Mouse (Mus musculus) embryonic facial prominence, embryonic 12.5 days (tissue): Measurements from ENCODE around the gene Sds. TPM values are rescaled to one million over a fixed set of nuclear protein-coding genes. Genes with fewer than 3 reads are reported as not detected.

Source experiments
- ATAC-seq: fragments of 200-750 bp; cut with Nextera tagmentation; 2 replicates; pipeline ENCODE4 v1.8.0; 2017; ENCODE audit not compliant: insufficient number of reproducible peaks, insufficient read depth, low FRiP score, low TSS enrichment
- H3K27ac ChIP-seq: fragments of 300-500 bp; sonication (generic); 2 replicates; pipeline ENCODE4 v1.5.1; 2016; ENCODE audit warnings: mild to moderate bottlenecking
- H3K27me3 ChIP-seq: fragments of 300-500 bp; sonication (generic); 2 replicates; pipeline ENCODE4 v1.6.1; 2016; ENCODE audit warnings: mild to moderate bottlenecking, moderate library complexity
- H3K36me3 ChIP-seq: fragments of 300-500 bp; sonication (generic); 2 replicates; pipeline ENCODE4 v1.6.1; 2016; ENCODE audit warnings: mild to moderate bottlenecking
- H3K4me1 ChIP-seq: fragments of 300-500 bp; sonication (generic); 2 replicates; pipeline ENCODE4 v1.6.1; 2016
- H3K4me2 ChIP-seq: fragments of 300-500 bp; sonication (generic); replicated peaks from 2 replicates; pipeline ENCODE4 v1.6.1; 2016; ENCODE audit warnings: mild to moderate bottlenecking, moderate library complexity
- H3K4me3 ChIP-seq: fragments of 300-500 bp; sonication (generic); 2 replicates; pipeline ENCODE4 v1.5.1; 2016; ENCODE audit warnings: mild to moderate bottlenecking
- H3K9ac ChIP-seq: fragments of 300-500 bp; sonication (generic); 2 replicates; pipeline ENCODE4 v1.6.1; 2016; ENCODE audit warnings: mild to moderate bottlenecking, moderate library complexity
- H3K9me3 ChIP-seq: fragments of 300-500 bp; sonication (generic); 2 replicates; pipeline ENCODE4 v1.6.1; 2016; ENCODE audit warnings: mild to moderate bottlenecking, moderate library complexity
- WGBS: fragments of 180-500 bp; shearing (Covaris S2); methylation state at CpG from one replicate; pipeline ENCODE4 v1.1.7; 2016; 5-methylcytosine and 5-hydroxymethylcytosine counted together
- polyA plus RNA-seq: library from polyadenylated mRNA; unstranded; fragments of >200 nt; fragmentation: Nextera tagmentation; extraction: Ambion mirVana; gene quantifications from 2 replicates; pipeline ENCODE4 v1.2.1, GENCODE M21; 2016

The Sds gene
- not detected in 2 replicates for polyA plus RNA-seq

- Histone ChIP-seq H3K4me1 (no peaks in the 10 kb centered on the region), H3K9me3 (no peaks in the 10 kb centered on the region), H3K36me3 (no peaks in the 10 kb centered on the region), H3K27me3 (peaks cover 3% of the 10 kb centered on the region; the same call in 1 of the 2 replicates), H3K4me2 (no peak within 1 kb of the TSS), H3K4me3 (no peak within 1 kb of the TSS), H3K9ac (no peak within 1 kb of the TSS), H3K27ac (no peak within 1 kb of the TSS)
- WGBS: 15% methylated on average over 13 of the region's 13 CpGs
- no peak for ATAC-seq
These were observed at the start of gene Sds for GRCm38 (mm10) chr5:120476296-120476695. TSS of gene Sds (plus strand) at chr5:120476526.

- peaks cover 99% of the 10 kb centered on the region for H3K27me3 ChIP-seq
- WGBS: under 1% methylated on average over 10 of the region's 10 CpGs
- no peak overlapping the region for H3K9ac ChIP-seq
- ATAC-seq: no peak
- H3K4me1 ChIP-seq: peaks cover 2% of the 10 kb centered on the region; the same call in 1 of the 2 replicates
- no peak overlapping the region for H3K4me3 ChIP-seq
- no peak overlapping the region for H3K27ac ChIP-seq
- no peaks in the 10 kb centered on the region for H3K36me3 ChIP-seq
- no peak overlapping the region for H3K4me2 ChIP-seq
- no peaks in the 10 kb centered on the region for H3K9me3 ChIP-seq
These were observed 49.8 kb upstream of the Sds start for GRCm38 (mm10) chr5:120426572-120426971.

- no peak overlapping the region for H3K4me3 ChIP-seq
- no peak overlapping the region for H3K27ac ChIP-seq
- no peak overlapping the region for H3K4me2 ChIP-seq
- no peak overlapping the region for H3K9ac ChIP-seq
- H3K4me1 ChIP-seq: peaks cover 8% of the 10 kb centered on the region; the same call in 1 of the 2 replicates
- under 1% methylated on average over 33 of the region's 33 CpGs for WGBS
- peaks cover 99% of the 10 kb centered on the region for H3K27me3 ChIP-seq
- ATAC-seq: no peak
- H3K36me3 ChIP-seq: no peaks in the 10 kb centered on the region
- no peaks in the 10 kb centered on the region for H3K9me3 ChIP-seq
These were observed 48.8 kb upstream of the Sds start for GRCm38 (mm10) chr5:120427451-120427938.

GRCm38 (mm10) chr5:120428189-120428838 lies 48.0 kb upstream of the Sds start:
- Histone ChIP-seq H3K9me3 (no peaks in the 10 kb centered on the region), H3K4me3 (no peak overlapping the region), H3K27ac (no peak overlapping the region), H3K27me3 (peaks cover 98% of the 10 kb centered on the region), H3K9ac (no peak overlapping the region), H3K4me1 (peaks cover 8% of the 10 kb centered on the region; the same call in 1 of the 2 replicates), H3K4me2 (no peak overlapping the region), H3K36me3 (no peaks in the 10 kb centered on the region)
- 1% methylated on average over 21 of the region's 21 CpGs for WGBS
- no peak for ATAC-seq

GRCm38 (mm10) chr5:120428990-120429389 lies 47.3 kb upstream of the Sds start:
- no peaks in the 10 kb centered on the region for H3K9me3 ChIP-seq
- no peak for ATAC-seq
- no peak overlapping the region for H3K4me2 ChIP-seq
- no peak overlapping the region for H3K9ac ChIP-seq
- peaks cover 98% of the 10 kb centered on the region for H3K27me3 ChIP-seq
- no peak overlapping the region for H3K4me3 ChIP-seq
- 3% methylated on average over 5 of the region's 6 CpGs for WGBS
- H3K4me1 ChIP-seq: peaks cover 8% of the 10 kb centered on the region; the same call in 1 of the 2 replicates
- no peak overlapping the region for H3K27ac ChIP-seq
- H3K36me3 ChIP-seq: no peaks in the 10 kb centered on the region

GRCm38 (mm10) chr5:120429692-120430091 lies 46.6 kb upstream of the Sds start:
- no peak for ATAC-seq
- Histone ChIP-seq H3K4me1 (peaks cover 8% of the 10 kb centered on the region; the same call in 1 of the 2 replicates), H3K4me2 (no peak overlapping the region), H3K9me3 (no peaks in the 10 kb centered on the region), H3K36me3 (no peaks in the 10 kb centered on the region), H3K9ac (no peak overlapping the region), H3K4me3 (no peak overlapping the region), H3K27me3 (peaks cover 98% of the 10 kb centered on the region), H3K27ac (no peak overlapping the region)
- 5% methylated on average over 6 of the region's 6 CpGs for WGBS

GRCm38 (mm10) chr5:120431001-120431583 lies 45.2 kb upstream of the Sds start:
- Histone ChIP-seq H3K27ac (no peak overlapping the region), H3K27me3 (peaks cover 98% of the 10 kb centered on the region), H3K4me1 (peaks cover 11% of the 10 kb centered on the region; the same call in 1 of the 2 replicates), H3K4me3 (no peak overlapping the region), H3K4me2 (no peak overlapping the region), H3K36me3 (no peaks in the 10 kb centered on the region), H3K9ac (no peak overlapping the region), H3K9me3 (no peaks in the 10 kb centered on the region)
- ATAC-seq: no peak
- WGBS: under 1% methylated on average over 30 of the region's 30 CpGs

- Histone ChIP-seq H3K27ac (no peak within 1 kb of the TSS), H3K4me2 (0 out of 2 replicates have a peak within 1 kb of the TSS, but pooled peaks have one; percentile 4), H3K36me3 (no peaks in the 10 kb centered on the region), H3K9ac (no peak within 1 kb of the TSS), H3K4me1 (peaks cover 12% of the 10 kb centered on the region; the same call in 1 of the 2 replicates), H3K4me3 (peak within 1 kb of the TSS; percentile 13; the same call in 1 of the 2 replicates), H3K27me3 (peaks cover 98% of the 10 kb centered on the region), H3K9me3 (no peaks in the 10 kb centered on the region)
- no peak for ATAC-seq
- WGBS: under 1% methylated on average over 69 of the region's 69 CpGs
These were observed 44.5 kb upstream of the Sds start, which contains the start of gene Lhx5 for GRCm38 (mm10) chr5:120431649-120432485. TSS of gene Lhx5 (plus strand) at chr5:120431699.

- Histone ChIP-seq H3K4me3 (no peak overlapping the region), H3K36me3 (no peaks in the 10 kb centered on the region), H3K9me3 (no peaks in the 10 kb centered on the region), H3K27me3 (peaks cover 98% of the 10 kb centered on the region), H3K4me2 (no peak overlapping the region), H3K4me1 (peaks cover 12% of the 10 kb centered on the region; the same call in 1 of the 2 replicates), H3K27ac (no peak overlapping the region), H3K9ac (no peak overlapping the region)
- 2% methylated on average over 9 of the region's 9 CpGs for WGBS
- no peak for ATAC-seq
These were observed 43.8 kb upstream of the Sds start for GRCm38 (mm10) chr5:120432486-120433015.

GRCm38 (mm10) chr5:120433135-120433760 lies 43.1 kb upstream of the Sds start:
- WGBS: under 1% methylated on average over 13 of the region's 13 CpGs
- H3K4me1 ChIP-seq: peaks cover 15% of the 10 kb centered on the region; the same call in 1 of the 2 replicates
- H3K4me3 ChIP-seq: no peak overlapping the region
- peaks cover 98% of the 10 kb centered on the region for H3K27me3 ChIP-seq
- H3K9me3 ChIP-seq: no peaks in the 10 kb centered on the region
- no peak overlapping the region for H3K4me2 ChIP-seq
- H3K36me3 ChIP-seq: no peaks in the 10 kb centered on the region
- no peak for ATAC-seq
- H3K9ac ChIP-seq: no peak overlapping the region
- no peak overlapping the region for H3K27ac ChIP-seq
